Mouse (Mus musculus) MEL (cell line): ENCODE measurements around the gene Tank.

Source experiments
- ZC3H11A ChIP-seq: IDR thresholded peaks from 2 replicates; pipeline ENCODE4 v1.6.1; 2012; ENCODE audit warnings: low read depth, mild to moderate bottlenecking, inconsistent platforms, low read length, improper control_type of control experiment
- ZNF384 ChIP-seq: IDR thresholded peaks from 2 replicates; pipeline ENCODE4 v1.6.1; 2012; ENCODE audit warnings: low read depth, mild to moderate bottlenecking, inconsistent platforms, low read length, improper control_type of control experiment

DNA sequence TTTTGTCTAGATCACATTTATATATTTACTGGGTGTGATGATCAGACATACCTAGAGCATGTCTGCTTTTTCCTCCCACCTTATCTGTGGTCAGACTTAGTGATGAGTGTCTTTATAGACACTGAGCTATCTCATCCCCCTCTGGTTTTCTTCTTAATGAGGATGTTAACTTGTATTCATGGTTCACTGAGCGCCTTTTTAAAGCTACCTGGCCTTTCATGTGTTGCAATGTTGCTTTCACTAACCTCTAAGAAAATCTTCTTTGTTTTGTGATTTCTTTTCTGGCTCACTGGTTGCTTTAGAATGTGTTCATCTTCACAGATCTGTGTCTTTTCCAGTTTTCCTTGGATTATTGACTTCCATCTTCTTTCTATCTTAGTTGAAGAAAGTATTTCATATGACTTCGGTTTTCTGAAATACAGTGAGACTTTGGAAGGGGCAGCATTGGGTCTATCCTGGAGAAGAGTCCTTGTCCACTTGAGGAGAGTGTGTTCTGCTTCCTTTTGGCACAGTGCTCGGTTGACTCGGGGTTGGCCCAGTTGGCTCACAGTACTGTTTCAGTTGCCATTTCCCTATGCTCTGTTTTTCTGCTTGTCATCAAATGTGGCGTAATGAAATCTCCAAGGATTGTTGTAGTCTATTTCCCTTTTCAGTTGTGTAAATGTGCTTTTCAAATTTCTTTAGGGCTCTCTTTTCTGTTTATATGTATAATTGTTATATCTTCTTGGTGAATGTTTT lies 4.4 kb downstream of the Tank start:
- TF ChIP-seq ZC3H11A (no peak), ZNF384 (no peak)
